Mouse (Mus musculus) stomach, embryonic 15.5 days (tissue): ENCODE measurements around the gene Gm11492. TPM values are rescaled to one million over a fixed set of nuclear protein-coding genes. Genes with fewer than 3 reads are reported as not detected.

ENCODE experiments used
- ATAC-seq: fragments of 200-750 bp; cut with Nextera tagmentation; 2 replicates; pipeline ENCODE4 v1.8.0; 2017; ENCODE audit warnings: low read depth, moderate number of reproducible peaks, moderate TSS enrichment; ENCODE audit not compliant: insufficient read depth, low FRiP score
- H3K27ac ChIP-seq: fragments of 300-500 bp; sonication (generic); 2 replicates; pipeline ENCODE4 v1.5.1; 2015; ENCODE audit warnings: mild to moderate bottlenecking, inconsistent platforms
- H3K27me3 ChIP-seq: fragments of 300-500 bp; sonication (generic); replicated peaks from 2 replicates; pipeline ENCODE4 v1.6.1; 2015; ENCODE audit warnings: inconsistent platforms
- H3K36me3 ChIP-seq: fragments of 300-500 bp; sonication (generic); 2 replicates; pipeline ENCODE4 v1.6.1; 2015; ENCODE audit warnings: inconsistent platforms
- H3K4me1 ChIP-seq: fragments of 300-500 bp; sonication (generic); 2 replicates; pipeline ENCODE4 v1.6.1; 2015; ENCODE audit warnings: inconsistent platforms
- H3K4me2 ChIP-seq: fragments of 300-500 bp; sonication (generic); 2 replicates; pipeline ENCODE4 v1.6.1; 2015; ENCODE audit warnings: mild to moderate bottlenecking, inconsistent platforms
- H3K4me3 ChIP-seq: fragments of 300-500 bp; sonication (generic); replicated peaks from 2 replicates; pipeline ENCODE4 v1.5.1; 2015; ENCODE audit warnings: inconsistent platforms
- H3K9ac ChIP-seq: fragments of 300-500 bp; sonication (generic); 2 replicates; pipeline ENCODE4 v1.6.1; 2015; ENCODE audit warnings: inconsistent platforms
- H3K9me3 ChIP-seq: fragments of 300-500 bp; sonication (generic); 2 replicates; pipeline ENCODE4 v1.6.1; 2016; ENCODE audit warnings: inconsistent platforms
- WGBS: fragments of 180-500 bp; shearing (Covaris S2); methylation state at CpG from one replicate; pipeline ENCODE4 v1.1.7; 2015; 5-methylcytosine and 5-hydroxymethylcytosine counted together
- polyA plus RNA-seq: library from polyadenylated mRNA; unstranded; fragments of >200 nt; fragmentation: Nextera tagmentation; extraction: Ambion mirVana; gene quantifications from 2 replicates; pipeline ENCODE4 v1.2.1, GENCODE M21; 2015

Gene Gm11492
- polyA plus RNA-seq, 1 experiment from 2014 or later, result not detected

DNA sequence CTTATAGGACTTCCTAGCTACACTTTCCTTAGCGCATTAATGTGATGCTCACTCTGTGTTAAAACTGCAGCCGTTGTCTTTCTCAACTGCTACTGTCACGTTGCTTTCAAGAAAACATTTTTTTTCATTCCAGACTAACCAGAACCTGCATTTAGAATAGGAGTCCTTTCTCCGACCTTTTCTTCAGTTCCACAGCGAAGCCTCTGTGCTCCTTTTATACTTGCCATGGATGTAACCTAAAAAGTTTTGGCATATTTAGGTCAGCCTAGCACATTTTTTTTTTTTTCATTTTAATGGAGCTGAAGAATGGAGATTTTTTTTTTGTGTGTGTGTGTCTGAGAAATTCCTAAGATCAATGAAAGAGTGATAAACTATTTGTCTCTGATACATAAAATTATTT lies 49.1 kb downstream of the Gm11492 start:
- Histone ChIP-seq H3K36me3 (peaks cover 70% of the 10 kb centered on the region), H3K4me3 (no peak overlapping the region), H3K9ac (no peak overlapping the region), H3K4me2 (no peak overlapping the region), H3K27ac (no peak overlapping the region), H3K9me3 (no peaks in the 10 kb centered on the region), H3K4me1 (no peaks in the 10 kb centered on the region), H3K27me3 (no peaks in the 10 kb centered on the region)
- 89% methylated on average over 5 of the region's 5 CpGs for WGBS
- no peak for ATAC-seq

DNA sequence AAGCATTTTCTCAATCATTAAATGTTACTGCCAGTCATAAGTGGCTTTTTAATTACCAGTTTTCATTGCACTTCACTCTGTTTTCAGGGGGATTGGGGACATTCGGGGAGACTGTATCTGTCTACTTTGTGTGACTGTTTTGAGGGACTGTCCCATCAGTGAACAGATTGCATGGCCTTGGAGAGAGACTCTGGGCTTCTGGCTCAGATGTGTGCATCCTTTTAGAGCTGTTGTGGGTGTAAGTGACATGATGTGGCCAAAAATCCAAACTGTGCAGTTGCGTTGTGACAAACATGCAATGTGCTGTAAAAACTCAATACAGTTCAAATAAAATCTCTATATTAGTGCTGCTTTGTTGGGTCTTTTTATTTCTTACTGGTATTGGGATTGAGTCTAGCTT lies 49.5 kb downstream of the Gm11492 start:
- Histone ChIP-seq H3K4me3 (no peak overlapping the region), H3K9me3 (no peaks in the 10 kb centered on the region), H3K4me2 (no peak overlapping the region), H3K27ac (no peak overlapping the region), H3K9ac (no peak overlapping the region), H3K36me3 (peaks cover 68% of the 10 kb centered on the region), H3K27me3 (no peaks in the 10 kb centered on the region), H3K4me1 (no peaks in the 10 kb centered on the region)
- no peak for ATAC-seq
- 97% methylated on average over 2 of the region's 2 CpGs for WGBS

DNA sequence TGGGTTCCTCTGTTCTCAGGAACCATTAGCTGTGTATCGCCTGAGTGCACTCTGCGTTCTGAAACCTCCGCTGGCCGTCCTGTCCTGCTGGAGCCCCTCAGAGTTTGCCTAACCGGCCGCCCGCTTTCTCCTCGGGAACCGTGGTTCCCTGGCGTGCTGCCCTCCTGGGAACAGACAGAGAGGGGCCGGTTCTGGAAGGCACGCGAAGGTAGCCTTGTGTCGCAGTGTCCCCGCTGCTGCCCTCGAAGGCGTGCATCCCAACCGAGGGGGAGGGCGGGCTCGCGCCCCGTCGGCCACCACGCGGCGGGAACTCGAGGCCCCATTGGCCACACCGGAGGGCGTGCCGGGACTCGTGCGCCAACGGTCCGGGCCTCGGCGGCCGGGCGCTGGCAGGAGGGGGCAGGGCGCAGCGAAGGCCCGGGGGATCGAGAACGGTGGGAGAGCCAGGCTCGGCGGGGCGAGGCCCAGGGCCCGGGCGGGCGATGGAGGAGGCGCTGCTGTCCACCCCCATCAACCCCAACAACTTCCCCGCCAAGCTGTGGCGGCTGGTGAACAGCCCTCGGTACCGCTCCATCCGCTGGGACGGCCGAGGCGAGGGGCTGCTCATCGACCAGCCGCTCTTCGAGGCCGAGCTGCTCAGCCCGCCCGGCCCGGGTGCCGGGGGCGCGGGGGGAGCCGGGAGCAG lies 50.5 kb downstream of the Gm11492 start, which contains the start of gene Hsf5:
Hsf5 (plus strand) TSS at position 375 of the 685 bp plus-strand sequence.
- H3K9ac ChIP-seq, result no peak within 1 kb of the TSS
- H3K27ac ChIP-seq, result no peak within 1 kb of the TSS
- 86% methylated on average over 69 of the region's 69 CpGs for WGBS
- peaks cover 58% of the 10 kb centered on the region for H3K36me3 ChIP-seq
- ATAC-seq, result no peak
- H3K27me3 ChIP-seq, result no peaks in the 10 kb centered on the region
- H3K9me3 ChIP-seq, result no peaks in the 10 kb centered on the region
- no peak within 1 kb of the TSS for H3K4me3 ChIP-seq
- no peaks in the 10 kb centered on the region for H3K4me1 ChIP-seq
- H3K4me2 ChIP-seq, result no peak within 1 kb of the TSS

DNA sequence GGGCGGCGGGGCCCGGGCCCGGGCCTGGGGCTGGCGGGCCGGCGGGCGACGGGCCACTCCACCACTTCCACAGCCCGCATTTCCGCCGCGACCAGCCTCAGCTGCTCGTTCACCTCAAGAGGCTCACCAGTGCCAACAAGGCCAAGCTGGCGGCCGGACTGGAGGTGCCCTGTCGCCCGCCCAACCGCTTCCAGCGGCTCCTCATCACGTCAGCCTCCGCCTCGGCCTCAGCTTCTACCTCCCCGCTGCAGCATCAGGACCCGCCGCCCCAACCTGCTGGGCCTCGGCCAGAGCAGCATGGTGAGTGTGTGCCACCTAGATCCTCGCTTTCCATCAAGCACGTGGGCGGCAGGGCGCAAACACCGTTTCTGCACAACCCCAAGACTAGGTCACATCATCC lies 51.2 kb downstream of the Gm11492 start:
- ATAC-seq, result no peak
- H3K9me3 ChIP-seq, result no peaks in the 10 kb centered on the region
- H3K4me3 ChIP-seq, result no peak overlapping the region
- H3K27me3 ChIP-seq, result no peaks in the 10 kb centered on the region
- H3K9ac ChIP-seq, result no peak overlapping the region
- H3K4me1 ChIP-seq, result no peaks in the 10 kb centered on the region
- no peak overlapping the region for H3K4me2 ChIP-seq
- H3K36me3 ChIP-seq, result peaks cover 51% of the 10 kb centered on the region
- H3K27ac ChIP-seq, result no peak overlapping the region
- 94% methylated on average over 25 of the region's 32 CpGs for WGBS

Other genes starting within 250 kb of the Gm11492 start
- gene Ppm1e, start 207.6 kb upstream of the Gm11492 start, polyA plus RNA-seq, result 1.9 and 2.4 TPM in 2 replicates
- 6.3 and 6.5 TPM in 2 replicates for gene Rad51c, start 161.7 kb upstream of the Gm11492 start, polyA plus RNA-seq
- 0.46 and 0.59 TPM in 2 replicates for gene Tex14, start 161.6 kb upstream of the Gm11492 start, polyA plus RNA-seq
- 22.2 and 23.7 TPM in 2 replicates for gene Sept4, start 2.2 kb downstream of the Gm11492 start, polyA plus RNA-seq
- gene Mtmr4, start 25.5 kb downstream of the Gm11492 start, polyA plus RNA-seq, result 25.6 and 26.5 TPM in 2 replicates
- gene Hsf5, start 50.5 kb downstream of the Gm11492 start, polyA plus RNA-seq, result 0.26 and 0.31 TPM in 2 replicates
- gene Rnf43, start 96.1 kb downstream of the Gm11492 start, polyA plus RNA-seq, result 14.0 and 14.5 TPM in 2 replicates
- 118 and 127 TPM in 2 replicates for gene Supt4a, start 170.9 kb downstream of the Gm11492 start, polyA plus RNA-seq
- gene Tspoap1, start 193.9 kb downstream of the Gm11492 start, polyA plus RNA-seq, result 2.0 and 2.8 TPM in 2 replicates
- gene Mpo, start 226.9 kb downstream of the Gm11492 start, polyA plus RNA-seq, result 11.1 and 23.1 TPM in 2 replicates